Mouse (Mus musculus): ENCODE results near the gene Alox12b.

The Alox12b gene

DNA sequence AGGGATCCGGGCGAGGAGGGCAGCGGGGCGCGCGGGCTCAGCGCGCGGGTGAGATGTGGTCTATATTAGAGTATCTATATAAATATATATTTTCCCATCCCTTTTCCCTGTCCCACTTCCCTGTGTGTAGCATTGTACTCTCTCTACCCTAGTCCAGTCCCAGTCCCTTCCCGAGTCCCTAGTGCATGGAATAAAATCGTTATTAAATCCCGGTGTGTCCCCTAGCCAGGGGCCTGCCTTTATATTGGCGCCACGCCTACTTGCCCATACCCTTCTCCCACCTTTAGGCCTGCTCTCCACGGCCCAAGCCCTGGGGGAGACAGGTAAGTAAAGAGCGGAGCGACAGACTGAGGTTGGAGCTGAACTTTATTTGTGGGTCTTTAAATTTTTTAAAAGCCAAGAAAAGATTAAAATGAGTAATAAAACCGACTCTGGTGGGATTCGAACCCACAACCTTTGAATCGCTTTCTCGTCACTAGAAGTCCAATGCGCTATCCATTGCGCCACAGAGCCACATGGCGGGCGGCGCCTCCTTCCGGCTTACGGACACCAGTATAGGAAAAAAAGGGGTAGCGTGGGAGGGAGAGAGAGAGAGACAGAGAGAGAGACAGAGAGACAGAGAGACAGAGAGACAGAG lies 33.6 kb upstream of the Alox12b start:
- DNase-seq (ENCODE audit: low spot score in 2 of 2) = peak; percentile 81 to 89

DNA sequence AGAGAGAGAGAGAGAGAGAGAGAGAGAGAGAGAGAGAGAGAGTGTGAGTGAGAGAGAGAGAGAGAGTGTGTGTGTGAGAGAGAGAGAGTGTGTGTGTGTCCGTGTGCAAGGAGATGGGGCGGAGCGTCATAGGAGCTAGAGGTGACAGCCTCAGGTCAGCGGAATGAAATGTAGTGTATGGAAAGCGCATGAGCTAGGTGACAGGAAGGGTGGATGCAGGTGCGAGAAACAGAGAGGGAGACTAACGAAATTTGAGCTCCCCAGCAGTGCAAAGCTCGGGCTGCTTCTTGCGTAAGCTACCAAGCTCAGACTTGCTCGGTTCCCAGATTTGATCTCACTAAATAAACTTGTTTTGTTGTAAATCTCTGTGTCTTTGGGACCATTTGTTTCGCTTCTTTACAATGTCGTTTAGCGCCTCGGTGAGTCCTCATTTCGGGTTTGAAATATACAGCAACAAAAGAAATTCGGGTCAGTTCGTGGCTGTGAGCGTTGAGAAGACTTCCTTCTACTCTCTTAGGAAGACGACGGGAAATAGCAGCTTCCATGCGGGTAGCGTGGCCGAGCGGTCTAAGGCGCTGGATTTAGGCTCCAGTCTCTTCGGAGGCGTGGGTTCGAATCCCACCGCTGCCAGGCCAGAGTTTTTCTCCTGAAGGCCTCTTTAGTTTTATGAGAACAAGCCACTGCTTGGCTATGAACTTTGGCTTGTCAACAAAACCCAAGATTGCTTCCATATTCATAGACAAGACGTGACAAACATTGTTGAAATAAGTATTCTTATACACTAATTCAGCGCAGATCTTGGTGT lies 32.9 kb upstream of the Alox12b start:
- DNase-seq (ENCODE audit: low spot score in 2 of 2) = peak; percentile 81 to 85

DNA sequence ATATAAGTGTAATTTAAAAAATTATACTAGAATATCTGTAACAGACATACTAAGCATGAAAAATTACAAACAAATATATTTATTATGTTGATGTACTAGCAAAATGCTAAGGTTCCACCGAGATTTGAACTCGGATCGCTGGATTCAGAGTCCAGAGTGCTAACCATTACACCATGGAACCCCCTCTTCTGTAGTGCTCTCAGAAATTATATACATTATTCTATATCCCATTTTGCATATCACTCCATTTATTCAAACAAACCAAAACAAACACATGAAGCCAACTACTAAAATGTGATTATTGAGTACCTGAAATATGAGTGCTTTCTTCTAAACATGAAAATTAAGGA lies 32.3 kb upstream of the Alox12b start:
- DNase-seq (ENCODE audit: low spot score in 2 of 2) = peak; percentile 64 to 76

DNA sequence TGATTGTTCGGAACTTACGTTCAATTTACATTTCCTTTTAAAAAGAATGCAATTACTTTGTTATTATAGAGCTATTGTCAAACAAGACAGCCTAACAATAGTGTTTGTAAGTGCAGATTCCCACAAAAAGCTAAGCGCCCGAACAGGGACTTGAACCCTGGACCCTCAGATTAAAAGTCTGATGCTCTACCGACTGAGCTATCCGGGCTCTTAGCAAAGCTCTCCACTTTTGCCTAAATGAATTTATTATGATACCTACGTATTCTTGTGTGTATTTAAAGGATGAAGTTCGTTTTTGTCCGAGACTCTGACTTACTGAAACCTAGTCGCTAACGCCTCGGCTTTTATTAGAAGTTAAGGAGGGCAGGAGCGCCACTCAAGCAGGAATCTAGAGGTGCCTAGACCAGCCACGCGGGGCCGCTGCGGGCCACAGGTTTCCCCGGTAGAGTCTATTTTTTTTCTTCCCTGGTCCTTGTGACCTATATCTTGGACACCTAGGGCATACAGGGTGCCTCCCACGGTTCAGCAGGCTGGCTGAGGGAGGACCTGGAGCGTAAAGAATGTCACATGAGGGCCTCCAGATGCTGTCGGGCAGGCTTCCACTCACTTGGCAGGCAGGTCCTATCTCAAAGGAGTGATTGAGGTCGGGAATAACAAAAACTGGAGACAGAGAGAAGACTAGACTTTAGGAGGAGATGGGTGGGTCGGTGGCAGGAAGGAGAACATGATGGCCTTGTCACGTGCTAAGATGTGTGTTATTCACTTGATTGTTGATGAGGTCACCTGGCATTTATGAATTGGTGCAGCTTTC lies 31.5 kb upstream of the Alox12b start:
- peak; percentile 72 to 76 for DNase-seq (ENCODE audit: low spot score in 2 of 2)

DNA sequence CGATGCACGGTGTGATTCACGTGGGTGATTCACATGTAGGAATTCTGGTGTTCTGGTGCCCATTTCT lies 31.1 kb upstream of the Alox12b start, which contains the start of gene Aloxe3:
Gene Aloxe3 (plus strand): TSS at position 45 of the 67 bp plus-strand sequence.
- no peak for DNase-seq (ENCODE audit: low spot score in 2 of 2)

DNA sequence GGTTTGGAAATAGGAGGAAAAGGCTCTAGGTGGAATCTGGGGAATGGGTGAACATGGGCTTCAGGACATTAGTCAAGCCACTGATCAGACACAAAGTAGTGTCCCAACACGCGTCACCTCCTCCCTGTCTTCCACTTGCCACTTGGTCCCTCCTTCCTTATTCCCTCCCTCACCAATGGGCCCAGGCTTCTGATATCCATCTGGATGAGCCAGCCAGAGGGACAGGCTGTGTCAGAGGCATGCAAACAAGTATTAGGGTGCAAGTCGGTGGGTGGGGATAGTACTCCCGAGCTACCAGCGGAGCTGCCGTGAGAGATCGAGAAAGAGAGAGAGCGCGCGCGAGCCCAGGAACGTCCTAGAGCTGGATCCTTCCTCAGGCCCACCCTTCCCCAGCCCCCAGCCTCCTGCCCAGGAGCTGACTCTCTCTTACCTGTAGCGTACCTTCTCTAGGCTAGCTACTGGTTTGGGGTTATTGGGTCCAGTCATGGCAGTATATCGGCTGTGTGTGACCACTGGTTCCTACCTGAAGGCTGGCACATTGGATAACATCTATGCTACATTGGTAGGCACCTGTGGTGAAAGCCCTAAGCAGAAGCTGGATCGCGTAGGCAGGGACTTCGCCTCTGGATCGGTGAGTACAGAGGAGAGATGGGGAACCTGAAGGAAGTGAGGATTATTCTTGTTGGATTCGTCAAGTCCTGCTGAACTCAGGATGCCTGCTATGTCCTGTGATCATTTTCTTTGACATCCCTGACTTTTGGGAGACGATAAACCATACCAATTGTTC lies 30.7 kb upstream of the Alox12b start:
- peak; percentile 33 to 37 for DNase-seq (ENCODE audit: low spot score in 2 of 2)

DNA sequence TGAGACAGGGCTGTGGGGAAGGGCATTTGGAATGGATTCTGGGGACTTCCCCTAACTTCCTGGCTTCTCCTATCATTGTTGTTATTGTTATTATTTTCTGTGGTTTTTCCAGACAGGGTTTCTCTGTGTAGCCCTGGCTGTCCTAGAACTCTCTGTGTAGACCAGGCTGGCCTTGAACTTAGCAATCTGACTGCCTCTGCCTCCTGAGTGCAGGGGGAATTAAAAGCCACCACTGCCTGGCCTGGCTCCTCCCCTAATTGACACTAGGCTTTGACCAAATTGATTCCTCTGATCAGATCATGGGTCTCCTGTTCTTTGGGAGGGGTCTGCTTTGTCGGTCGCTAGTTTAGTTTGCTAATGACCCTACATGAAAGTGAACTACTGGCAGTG lies 30.1 kb upstream of the Alox12b start:
- no peak for DNase-seq (ENCODE audit: low spot score in 2 of 2)

DNA sequence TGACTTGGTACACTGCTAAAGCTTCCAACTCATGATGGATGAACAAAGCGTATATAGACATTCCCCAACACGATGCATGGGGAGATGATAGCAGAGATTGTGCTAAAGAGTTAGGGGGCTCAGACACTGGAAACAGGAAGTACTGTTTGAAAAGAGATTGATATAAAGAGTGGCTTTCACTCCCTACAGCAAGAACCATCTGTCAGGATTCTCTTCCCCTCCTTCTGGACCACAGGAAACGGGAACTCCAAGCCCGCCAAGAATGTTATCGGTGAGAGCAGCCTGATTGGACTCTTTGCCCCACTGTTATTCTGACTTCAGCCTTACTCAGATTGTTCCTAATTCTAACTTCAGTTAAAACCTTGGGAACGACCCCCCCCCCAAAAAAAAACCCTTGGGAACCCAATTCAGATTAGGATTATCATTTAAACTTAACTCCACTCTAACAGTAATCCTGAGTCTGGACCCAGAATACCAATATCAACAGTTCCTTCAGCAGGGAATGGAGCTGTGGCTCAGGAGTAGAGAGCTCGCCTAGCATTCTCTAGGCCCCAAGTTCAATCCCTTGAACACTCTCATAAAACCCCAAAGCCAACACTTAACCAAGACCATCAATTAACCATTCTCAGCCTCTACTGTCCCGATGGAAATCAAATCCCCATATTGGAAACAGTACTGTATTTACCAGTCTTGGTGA lies 28.2 kb upstream of the Alox12b start:
- no peak for DNase-seq (ENCODE audit: low spot score in 2 of 2)

DNA sequence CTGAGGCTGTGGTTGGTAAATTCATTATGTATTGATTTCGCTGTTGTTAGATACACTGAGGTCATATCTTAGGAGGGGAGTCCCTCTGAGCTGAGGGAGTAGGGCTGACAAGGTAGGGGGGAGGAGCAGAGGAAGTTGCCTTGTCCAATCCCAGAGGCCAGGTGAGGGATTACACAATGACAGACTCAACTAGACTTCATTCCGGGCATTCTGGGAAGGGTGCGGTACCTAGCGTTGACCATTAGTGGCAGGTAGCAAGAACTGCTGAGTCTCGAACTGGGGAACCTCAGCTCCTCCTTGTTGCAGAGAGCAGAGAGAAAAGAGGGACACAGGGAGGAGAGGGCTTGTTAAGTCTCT lies 23.2 kb upstream of the Alox12b start:
- no peak for DNase-seq (ENCODE audit: low spot score in 2 of 2)

DNA sequence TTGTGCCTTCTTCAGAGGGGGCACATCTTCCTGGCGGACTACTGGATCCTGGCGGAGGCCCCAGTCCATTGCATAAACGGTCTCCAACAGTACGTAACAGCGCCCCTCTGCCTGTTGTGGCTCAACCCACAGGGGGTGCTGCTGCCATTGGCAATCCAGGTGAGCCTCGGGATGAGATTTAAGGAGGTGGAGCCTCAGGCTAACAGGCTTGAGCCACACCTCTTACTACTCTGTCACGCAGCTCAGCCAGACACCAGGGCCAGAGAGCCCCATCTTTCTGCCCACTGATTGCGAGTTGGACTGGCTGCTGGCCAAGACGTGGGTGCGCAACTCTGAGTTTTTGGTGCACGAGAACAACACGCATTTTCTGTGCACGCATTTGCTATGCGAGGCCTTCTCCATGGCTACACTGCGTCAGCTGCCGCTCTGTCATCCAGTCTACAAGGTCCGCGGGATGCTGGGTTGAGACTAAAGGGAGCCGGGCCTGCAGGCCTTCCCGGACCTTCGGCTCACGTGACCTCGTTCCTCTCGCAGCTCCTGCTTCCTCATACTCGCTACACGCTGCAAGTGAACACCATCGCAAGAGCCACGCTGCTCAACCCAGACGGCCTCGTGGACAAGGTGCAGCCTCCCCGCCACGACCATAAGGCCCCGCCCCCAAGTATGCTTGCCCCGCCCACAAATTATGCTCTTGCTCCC lies 22.7 kb upstream of the Alox12b start:
- DNase-seq (ENCODE audit: low spot score in 2 of 2) = peak in 1 of 2 experiments; percentile 61

DNA sequence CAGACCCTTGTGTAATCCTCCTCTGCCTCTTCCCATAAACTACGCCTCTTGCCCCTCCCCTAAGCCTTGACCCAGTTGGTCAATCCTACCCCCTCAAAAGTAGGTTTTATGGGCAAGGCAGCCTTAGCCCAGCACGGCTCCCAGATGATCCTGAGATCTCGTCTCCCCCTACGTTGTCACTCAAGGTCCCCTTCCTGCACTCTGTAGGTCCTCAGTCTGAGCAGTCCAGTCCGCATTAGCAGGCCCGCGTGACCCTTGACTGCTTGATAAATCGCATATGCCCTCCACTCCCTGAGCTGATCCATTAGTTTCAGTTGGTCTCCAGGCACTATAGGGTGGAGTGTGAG lies 22.2 kb upstream of the Alox12b start:
- no peak for DNase-seq (ENCODE audit: low spot score in 2 of 2)

DNA sequence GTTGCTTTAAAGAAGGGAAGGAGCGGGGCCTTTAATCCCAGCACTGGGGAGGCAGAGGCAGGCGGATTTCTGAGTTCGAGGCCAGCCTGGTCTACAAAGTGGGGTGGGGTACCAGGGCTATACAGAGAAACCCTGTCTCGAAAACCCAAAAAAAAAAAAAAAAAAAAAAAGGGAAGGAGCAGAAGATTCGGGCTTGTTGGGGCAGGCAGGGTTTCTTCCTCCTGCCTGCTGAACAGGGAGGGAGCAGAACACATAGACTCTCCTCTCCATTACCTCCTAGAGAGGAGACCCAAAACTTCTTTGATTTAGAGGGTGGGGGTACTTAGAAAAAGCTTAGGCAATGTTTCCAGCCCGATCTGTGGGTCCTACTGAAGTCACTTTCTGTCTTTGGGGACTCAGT lies 21.4 kb upstream of the Alox12b start:
- no peak for DNase-seq (ENCODE audit: low spot score in 2 of 2)

DNA sequence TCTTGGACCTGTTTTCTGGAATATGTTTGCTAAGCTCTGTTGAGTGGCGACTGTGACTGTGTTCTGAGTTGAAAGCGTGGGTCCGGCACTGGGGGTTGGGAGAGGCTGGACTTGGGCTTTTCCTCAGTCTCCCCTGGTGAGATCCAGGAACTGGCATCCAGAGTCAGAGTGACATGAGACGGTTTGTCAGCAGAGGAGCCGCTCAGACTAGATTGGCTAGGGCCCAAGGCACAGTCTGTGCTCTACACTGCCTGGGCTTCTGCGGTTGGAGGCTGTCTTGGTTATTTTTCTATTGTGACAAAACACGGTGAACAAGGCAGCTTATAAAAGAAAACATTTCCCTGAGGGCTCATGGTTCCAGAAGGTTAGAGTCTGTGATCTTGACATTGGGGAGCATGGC lies 9.2 kb upstream of the Alox12b start:
- no peak for DNase-seq (ENCODE audit: low spot score in 2 of 2)

DNA sequence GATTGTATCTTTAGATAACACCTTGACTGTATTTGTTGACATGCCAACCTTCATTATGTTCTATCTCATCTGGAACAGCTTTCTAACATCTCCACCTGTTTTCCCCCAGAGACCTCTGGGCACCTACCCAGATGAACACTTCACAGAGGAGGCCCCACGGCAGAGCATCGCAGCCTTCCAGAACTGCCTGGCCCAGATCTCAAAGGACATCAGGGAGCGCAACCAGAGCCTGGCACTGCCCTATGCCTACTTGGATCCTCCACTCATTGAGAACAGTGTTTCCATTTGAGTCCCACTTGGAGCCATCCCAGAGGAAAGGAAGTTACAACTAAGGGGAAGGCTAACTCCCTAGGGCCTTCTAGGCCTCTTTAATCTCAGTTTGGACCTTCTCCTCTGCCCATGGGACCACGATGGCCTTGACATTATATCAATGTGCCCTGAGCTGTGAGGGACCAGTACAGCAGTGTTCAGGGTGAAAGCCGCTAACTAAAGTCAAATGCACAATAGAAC lies 8.3 kb upstream of the Alox12b start:
- no peak for DNase-seq (ENCODE audit: low spot score in 2 of 2)

DNA sequence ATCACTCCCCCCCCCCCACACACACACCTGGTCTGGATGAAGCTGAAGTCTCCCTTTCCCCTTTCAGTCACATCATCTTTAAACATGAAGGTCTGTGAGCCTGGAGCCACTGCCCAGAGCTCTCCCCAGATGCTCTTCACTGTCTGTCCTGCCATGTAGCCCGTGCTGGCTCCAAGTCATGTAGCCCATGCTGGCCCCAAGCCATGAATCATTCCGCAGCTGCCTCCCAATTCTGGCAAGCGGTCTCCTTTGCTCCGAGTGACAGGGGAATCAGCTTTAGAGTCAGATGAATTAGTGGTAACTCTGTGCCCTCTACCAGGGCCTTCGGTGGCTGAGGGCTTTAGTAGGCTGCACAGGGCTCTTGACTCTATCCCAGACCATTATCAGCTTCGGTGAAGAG lies 7.1 kb upstream of the Alox12b start:
- no peak for DNase-seq (ENCODE audit: low spot score in 2 of 2)

DNA sequence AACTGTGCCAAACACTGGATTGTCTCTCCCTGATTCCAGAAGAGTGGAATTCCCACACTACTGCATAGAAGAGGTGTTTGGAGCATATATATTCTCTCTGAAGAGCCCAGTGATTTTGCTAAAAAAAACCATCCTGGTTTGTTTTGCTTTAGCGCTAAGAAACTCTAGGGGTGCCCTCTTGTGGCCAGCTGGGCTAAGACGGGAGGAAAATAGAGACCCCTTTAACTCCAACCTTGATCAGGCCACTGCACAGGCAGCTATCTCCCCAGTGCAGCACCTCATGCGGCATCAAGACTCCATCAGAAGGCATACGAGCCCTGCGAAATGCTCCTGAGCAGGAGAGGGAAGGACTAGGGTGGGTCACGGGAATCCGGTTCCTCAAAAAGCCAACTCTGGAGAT lies 6.3 kb upstream of the Alox12b start:
- DNase-seq (ENCODE audit: low spot score in 2 of 2) = peak; percentile 40 to 82

DNA sequence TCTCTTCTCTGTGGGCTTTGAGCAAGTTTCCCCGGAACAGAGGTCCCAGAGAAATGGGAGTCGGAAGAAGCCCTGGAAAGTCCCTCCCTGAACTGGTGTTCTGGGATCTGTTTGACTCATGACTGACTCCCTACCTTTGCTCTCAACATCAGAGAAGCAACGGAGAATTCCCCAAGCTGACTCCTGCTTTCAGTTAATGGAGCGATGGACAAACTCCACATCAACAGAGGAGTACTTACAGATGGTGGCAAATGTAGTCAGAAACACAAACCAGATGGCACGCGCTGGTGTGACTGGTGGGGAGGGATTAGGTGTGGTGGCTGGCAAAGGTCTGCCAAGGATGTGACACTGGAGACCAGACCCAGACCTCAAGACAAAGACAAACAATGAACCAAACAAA lies 5.8 kb upstream of the Alox12b start:
- no peak for DNase-seq (ENCODE audit: low spot score in 2 of 2)

DNA sequence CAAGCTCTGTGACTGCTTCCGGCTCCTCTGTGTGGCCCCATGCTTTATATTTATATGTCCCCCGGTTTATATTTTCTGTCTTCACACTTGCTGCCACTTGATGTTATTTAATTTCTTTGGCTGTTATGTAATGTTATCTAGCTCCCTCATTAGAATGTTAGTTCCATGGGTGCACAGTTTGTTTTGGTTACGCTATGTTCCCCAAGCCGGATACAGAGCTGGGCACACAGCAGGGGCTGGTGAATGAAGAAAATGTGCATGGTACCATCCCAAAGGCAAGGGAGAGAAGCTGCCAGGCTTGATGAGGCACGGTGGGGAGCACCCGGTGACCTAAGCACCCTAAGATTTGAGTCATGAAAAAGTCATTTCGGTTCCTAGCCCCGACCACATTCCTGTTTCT lies 3.0 kb upstream of the Alox12b start:
- DNase-seq (ENCODE audit: low spot score in 2 of 2) = no peak

DNA sequence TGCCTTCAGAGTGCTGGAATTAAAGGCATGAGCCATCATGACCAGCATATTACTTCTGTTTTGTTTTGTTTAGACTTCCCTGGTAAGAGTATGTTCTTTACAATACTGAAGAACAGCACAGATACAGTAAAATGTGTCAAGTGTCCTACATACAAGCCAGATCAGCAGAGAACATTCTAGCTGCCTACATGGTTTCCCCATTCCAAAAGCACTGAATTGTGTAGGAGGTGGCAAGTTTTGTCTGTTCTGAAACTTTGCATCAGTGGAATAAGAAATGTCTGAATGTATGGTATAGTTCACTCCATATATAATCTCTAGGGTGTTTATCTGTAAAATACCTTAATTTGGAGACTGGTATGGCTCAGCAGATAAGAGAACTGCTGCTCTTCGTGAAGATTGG lies 1.4 kb upstream of the Alox12b start:
- DNase-seq (ENCODE audit: low spot score in 2 of 2) = no peak

DNA sequence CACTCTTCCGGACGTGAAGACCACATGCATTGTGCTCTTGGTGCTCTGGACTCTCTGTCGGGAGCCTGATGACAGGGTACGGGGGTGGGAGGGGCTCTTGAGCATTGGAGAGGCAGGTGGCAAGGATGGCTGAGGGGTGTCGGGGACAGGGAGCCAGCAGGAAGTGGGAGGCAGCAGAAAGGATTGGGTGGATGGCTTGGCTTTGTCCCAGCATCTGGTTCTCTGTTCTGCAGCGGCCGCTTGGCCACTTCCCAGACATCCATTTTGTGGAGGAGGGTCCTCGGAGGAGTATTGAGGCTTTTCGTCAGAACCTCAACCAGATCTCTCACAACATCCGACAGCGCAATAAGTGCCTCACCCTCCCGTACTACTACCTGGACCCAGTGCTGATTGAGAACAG lies 12.5 kb downstream of the Alox12b start:
- no peak for DNase-seq (ENCODE audit: low spot score in 2 of 2)

DNA sequence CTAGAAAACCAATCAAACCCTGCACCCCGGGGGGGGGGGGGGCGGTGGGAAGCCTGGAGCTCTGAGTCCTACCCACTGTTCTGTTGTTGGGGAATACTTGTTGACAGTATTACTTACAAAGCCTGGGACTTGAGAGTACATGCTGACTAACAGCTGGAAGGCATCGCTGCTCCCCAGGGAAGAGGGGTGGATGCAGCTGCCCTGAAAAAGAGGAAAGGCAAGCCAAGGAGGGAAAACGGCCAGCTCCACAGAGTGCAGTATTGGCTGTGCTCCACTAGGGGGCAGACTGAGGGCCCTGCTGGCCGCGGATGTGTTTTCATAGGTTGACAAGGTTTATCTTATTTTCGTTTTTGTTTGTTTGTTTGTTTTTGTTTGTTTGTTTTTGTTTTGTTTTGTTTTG lies 14.8 kb downstream of the Alox12b start:
- peak; percentile 38 to 63 for DNase-seq (ENCODE audit: low spot score in 2 of 2)
